Mouse (Mus musculus) midbrain, embryonic 10.5 days (tissue): ENCODE data around the gene Gm765. TPM values are rescaled to one million over a fixed set of nuclear protein-coding genes. Genes with fewer than 3 reads are reported as not detected.

Experiments
- DNase-seq: peaks from one replicate; pipeline ENCODE4 v3.0.0-alpha.2; 2017; ENCODE audit warnings: low spot score
- H3K27ac ChIP-seq: fragments of 300-500 bp; sonication (generic); replicated peaks from 2 replicates; pipeline ENCODE4 v1.5.1; 2016; ENCODE audit warnings: mild to moderate bottlenecking
- H3K27me3 ChIP-seq: fragments of 300-500 bp; sonication (generic); 2 replicates; pipeline ENCODE4 v1.6.1; 2016; ENCODE audit warnings: low read depth, mild to moderate bottlenecking; ENCODE audit not compliant: poor library complexity, severe bottlenecking
- H3K36me3 ChIP-seq: fragments of 300-500 bp; sonication (generic); 2 replicates; pipeline ENCODE4 v1.6.1; 2016; ENCODE audit warnings: mild to moderate bottlenecking, moderate library complexity
- H3K4me1 ChIP-seq: fragments of 300-500 bp; sonication (generic); 2 replicates; pipeline ENCODE4 v1.6.1; 2016
- H3K4me3 ChIP-seq: fragments of 300-500 bp; sonication (generic); 2 replicates; pipeline ENCODE4 v1.5.1; 2016; ENCODE audit warnings: mild to moderate bottlenecking, moderate library complexity
- H3K9me3 ChIP-seq: fragments of 300-500 bp; sonication (generic); replicated peaks from 2 replicates; pipeline ENCODE4 v1.6.1; 2016; ENCODE audit warnings: mild to moderate bottlenecking
- WGBS: fragments of 180-500 bp; shearing (Covaris S2); methylation state at CpG from one replicate; pipeline ENCODE4 v1.1.7; 2016; 5-methylcytosine and 5-hydroxymethylcytosine counted together
- polyA plus RNA-seq: library from polyadenylated mRNA; unstranded; fragments of >200 nt; fragmentation: Nextera tagmentation; extraction: Ambion mirVana; gene quantifications from 2 replicates; pipeline ENCODE4 v1.2.1, GENCODE M21; 2016

The Gm765 gene
- polyA plus RNA-seq, 1 experiment from 2014 or later, result not detected

- 91% methylated on average over 2 of the region's 2 CpGs for WGBS
- no peaks in the 10 kb centered on the region for H3K36me3 ChIP-seq
- no peak overlapping the region for H3K4me3 ChIP-seq
- H3K4me1 ChIP-seq, result no peaks in the 10 kb centered on the region
- DNase-seq, result no peak
- H3K9me3 ChIP-seq, result no peaks in the 10 kb centered on the region
- no peak overlapping the region for H3K27ac ChIP-seq
- no peaks in the 10 kb centered on the region for H3K27me3 ChIP-seq
These were observed 143.8 kb downstream of the Gm765 start for GRCm38 (mm10) chr6:98198706-98199105.

- 84% methylated on average over 8 of the region's 8 CpGs for WGBS
- Histone ChIP-seq H3K4me3 (no peak overlapping the region), H3K4me1 (no peaks in the 10 kb centered on the region), H3K27ac (no peak overlapping the region), H3K9me3 (no peaks in the 10 kb centered on the region), H3K27me3 (no peaks in the 10 kb centered on the region), H3K36me3 (no peaks in the 10 kb centered on the region)
- DNase-seq, result no peak
These were observed 151.7 kb downstream of the Gm765 start for GRCm38 (mm10) chr6:98190745-98191442.
